Mouse (Mus musculus): ENCODE results near the gene Tcf21.

DNA sequence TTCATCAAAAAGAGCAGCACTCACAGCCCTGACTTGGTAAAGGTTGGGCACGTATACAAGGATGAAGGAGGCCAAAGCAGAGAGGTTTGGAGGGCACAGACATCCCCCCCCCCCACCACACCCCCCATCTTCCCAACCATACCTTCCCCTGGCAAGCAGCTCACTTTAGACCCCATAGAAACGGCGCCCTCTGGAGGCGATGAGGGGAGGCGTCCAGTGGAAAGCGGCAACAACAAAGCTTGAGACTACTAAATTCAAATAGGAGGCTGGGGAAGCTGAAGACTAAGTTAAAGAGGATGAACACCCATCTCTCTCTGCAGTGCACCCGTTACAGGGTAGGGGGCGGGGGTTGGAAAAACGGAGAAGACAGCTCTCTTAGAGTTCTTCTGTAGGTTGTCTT is 38.1 kb upstream of the Tcf21 start:
- TF ChIP-seq CTCF (IDR thresholded peaks at IDR 0.05; ENCODE audit: extremely low read depth, insufficient read depth, insufficient read length, insufficient replicate concordance) (no peak), POLR2A (IDR thresholded peaks at IDR 0.05; ENCODE audit: low read depth, low read length) (no peak)

Measured in spleen, adult 2 months (tissue).